Comparison of ENCODE assay signal across 29 mouse cellular contexts in the genomic region with DNA sequence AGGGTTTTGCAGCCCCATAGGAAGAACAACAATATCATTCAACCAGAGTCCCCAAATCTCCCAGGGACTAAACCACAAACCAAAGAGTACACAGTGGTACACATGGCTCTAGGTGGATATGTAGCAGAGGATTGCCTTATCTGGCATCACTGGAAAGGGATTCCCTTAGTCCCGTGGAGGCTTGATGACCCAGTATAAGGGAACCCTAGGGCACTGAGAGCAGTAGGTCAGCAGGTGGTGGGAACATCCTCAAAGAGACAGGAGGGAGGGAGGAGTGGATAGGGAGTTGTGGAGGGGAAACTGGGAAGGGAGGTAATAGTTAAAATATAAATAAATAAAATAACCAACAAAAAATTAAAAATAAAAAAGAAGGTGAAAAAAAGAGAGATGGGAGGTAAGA.
"Had no signal": no experiment of that assay in that cellular context is flagged by ENCODE, and none has a peak within 500 bp of the region (broad histone marks: within the 10 kb centered on the region; RNA-seq: fewer than 3 reads in every experiment).

No protein-coding gene starts in this region.

- H3K27ac ChIP-seq: embryonic facial prominence, embryonic 10.5 days; embryonic facial prominence, embryonic 12.5 days; embryonic facial prominence, embryonic 13.5 days; embryonic facial prominence, embryonic 15.5 days; forebrain, embryonic 10.5 days; forebrain, embryonic 12.5 days; forebrain, embryonic 13.5 days; forebrain, embryonic 15.5 days; gastrocnemius, adult 2 months; heart, adult 2 months had no signal

- H3K9ac ChIP-seq: embryonic facial prominence, embryonic 12.5 days; embryonic facial prominence, embryonic 13.5 days; embryonic facial prominence, embryonic 15.5 days; forebrain, embryonic 12.5 days; forebrain, embryonic 13.5 days; forebrain, embryonic 15.5 days; forebrain, postnatal 0 days had no signal

- H3K36me3 ChIP-seq: embryonic facial prominence, embryonic 10.5 days; embryonic facial prominence, embryonic 12.5 days; embryonic facial prominence, embryonic 13.5 days; embryonic facial prominence, embryonic 15.5 days; forebrain, embryonic 10.5 days; forebrain, embryonic 12.5 days; forebrain, embryonic 15.5 days had no signal

- H3K4me3 ChIP-seq: embryonic facial prominence, embryonic 10.5 days; embryonic facial prominence, embryonic 12.5 days; embryonic facial prominence, embryonic 13.5 days; embryonic facial prominence, embryonic 15.5 days; erythroblast, embryonic 14.5 days; forebrain, embryonic 10.5 days; forebrain, embryonic 12.5 days; forebrain, embryonic 13.5 days; forebrain, embryonic 15.5 days; gastrocnemius, adult 2 months; heart, adult 2 months had no signal

- ATAC-seq: forebrain, embryonic 13.5 days; forebrain, embryonic 14.5 days; forebrain, embryonic 15.5 days; forebrain, embryonic 16.5 days; forebrain, postnatal 0 days had no signal

- H3K4me1 ChIP-seq: embryonic facial prominence, embryonic 10.5 days; embryonic facial prominence, embryonic 12.5 days; embryonic facial prominence, embryonic 13.5 days; embryonic facial prominence, embryonic 15.5 days; forebrain, embryonic 10.5 days; forebrain, embryonic 12.5 days; forebrain, embryonic 13.5 days; forebrain, embryonic 15.5 days had no signal

- DNase-seq: cerebellum, adult 2 months; cerebellum, adult 8-10 months; cerebellum, adult 9-10 months; cerebellum, adult 9-11 months; cerebellum, postnatal 10 days; cerebellum, postnatal 14 days; cerebellum, postnatal 25 days; cerebellum, postnatal 36 days; embryo, embryonic 11 days; forebrain, postnatal 0 days; gastrocnemius, adult 2 months; gastrocnemius, postnatal 10 days; gastrocnemius, postnatal 14 days; gastrocnemius, postnatal 25 days; gastrocnemius, postnatal 36 days; heart, adult 11 months; heart, adult 18-20 months; heart, adult 2 months had no signal

- H3K9me3 ChIP-seq: embryonic facial prominence, embryonic 10.5 days; embryonic facial prominence, embryonic 12.5 days; embryonic facial prominence, embryonic 13.5 days; embryonic facial prominence, embryonic 15.5 days; forebrain, embryonic 10.5 days; forebrain, embryonic 12.5 days; forebrain, embryonic 13.5 days; forebrain, embryonic 15.5 days had no signal

- H3K27me3 ChIP-seq: embryonic facial prominence, embryonic 12.5 days; embryonic facial prominence, embryonic 13.5 days; embryonic facial prominence, embryonic 15.5 days; forebrain, embryonic 12.5 days; forebrain, embryonic 13.5 days; forebrain, embryonic 15.5 days had no signal

- H3K4me2 ChIP-seq: embryonic facial prominence, embryonic 12.5 days; embryonic facial prominence, embryonic 13.5 days; embryonic facial prominence, embryonic 15.5 days; forebrain, embryonic 12.5 days; forebrain, embryonic 13.5 days; forebrain, embryonic 15.5 days had no signal
